Mouse (Mus musculus) hindbrain, embryonic 11.5 days (tissue): Measurements from ENCODE around the gene Moap1. TPM values are rescaled to one million over a fixed set of nuclear protein-coding genes. Genes with fewer than 3 reads are reported as not detected.

Source experiments
- ATAC-seq: fragments of 200-750 bp; cut with Nextera tagmentation; 2 replicates; pipeline ENCODE4 v1.8.0; 2017; ENCODE audit warnings: mild to moderate bottlenecking, moderate TSS enrichment, moderate library complexity; ENCODE audit not compliant: low FRiP score
- DNase-seq: peaks from one replicate; pipeline ENCODE4 v3.0.0-alpha.2; 2015; ENCODE audit warnings: low spot score
- H3K27ac ChIP-seq: fragments of 300-500 bp; sonication (generic); 2 replicates; pipeline ENCODE4 v1.5.1; 2014; ENCODE audit warnings: mild to moderate bottlenecking, low read depth, low read length
- H3K27me3 ChIP-seq: fragments of 300-500 bp; sonication (generic); 2 replicates; pipeline ENCODE4 v1.6.1; 2014; ENCODE audit warnings: mild to moderate bottlenecking, low read length, moderate library complexity, mixed read lengths; ENCODE audit not compliant: control insufficient read depth, insufficient read depth
- H3K36me3 ChIP-seq: fragments of 300-500 bp; sonication (generic); 2 replicates; pipeline ENCODE4 v1.6.1; 2014; ENCODE audit warnings: mild to moderate bottlenecking, low read length, moderate library complexity, mixed read lengths; ENCODE audit not compliant: control insufficient read depth, insufficient read depth
- H3K4me1 ChIP-seq: fragments of 300-500 bp; sonication (generic); replicated peaks from 2 replicates; pipeline ENCODE4 v1.6.1; 2014; ENCODE audit warnings: low read length, mixed read lengths; ENCODE audit not compliant: control insufficient read depth, insufficient read depth
- H3K4me2 ChIP-seq: fragments of 300-500 bp; sonication (generic); replicated peaks from 2 replicates; pipeline ENCODE4 v1.6.1; 2014; ENCODE audit warnings: mild to moderate bottlenecking, low read depth, low read length
- H3K4me3 ChIP-seq: fragments of 300-500 bp; sonication (generic); 2 replicates; pipeline ENCODE4 v1.5.1; 2014; ENCODE audit warnings: low read depth, low read length
- H3K9ac ChIP-seq: fragments of 300-500 bp; sonication (generic); 2 replicates; pipeline ENCODE4 v1.6.1; 2014; ENCODE audit warnings: low read depth, low read length
- H3K9me3 ChIP-seq: fragments of 300-500 bp; sonication (generic); 2 replicates; pipeline ENCODE4 v1.6.1; 2016; ENCODE audit warnings: low read length; ENCODE audit not compliant: control insufficient read depth
- WGBS: fragments of 180-500 bp; shearing (Covaris S2); extraction: QIAGEN DNeasy Blood & Tissue Kit; methylation state at CpG from one replicate; pipeline ENCODE4 v1.1.7; 2014; 5-methylcytosine and 5-hydroxymethylcytosine counted together
- polyA plus RNA-seq: library from polyadenylated mRNA; unstranded; fragments of >200 nt; fragmentation: Nextera tagmentation; extraction: Ambion mirVana; gene quantifications from 2 replicates; pipeline ENCODE4 v1.2.1, GENCODE M21; 2014

Moap1 gene
- polyA plus RNA-seq, 1 experiment from 2014 or later = 35.7 TPM

DNA sequence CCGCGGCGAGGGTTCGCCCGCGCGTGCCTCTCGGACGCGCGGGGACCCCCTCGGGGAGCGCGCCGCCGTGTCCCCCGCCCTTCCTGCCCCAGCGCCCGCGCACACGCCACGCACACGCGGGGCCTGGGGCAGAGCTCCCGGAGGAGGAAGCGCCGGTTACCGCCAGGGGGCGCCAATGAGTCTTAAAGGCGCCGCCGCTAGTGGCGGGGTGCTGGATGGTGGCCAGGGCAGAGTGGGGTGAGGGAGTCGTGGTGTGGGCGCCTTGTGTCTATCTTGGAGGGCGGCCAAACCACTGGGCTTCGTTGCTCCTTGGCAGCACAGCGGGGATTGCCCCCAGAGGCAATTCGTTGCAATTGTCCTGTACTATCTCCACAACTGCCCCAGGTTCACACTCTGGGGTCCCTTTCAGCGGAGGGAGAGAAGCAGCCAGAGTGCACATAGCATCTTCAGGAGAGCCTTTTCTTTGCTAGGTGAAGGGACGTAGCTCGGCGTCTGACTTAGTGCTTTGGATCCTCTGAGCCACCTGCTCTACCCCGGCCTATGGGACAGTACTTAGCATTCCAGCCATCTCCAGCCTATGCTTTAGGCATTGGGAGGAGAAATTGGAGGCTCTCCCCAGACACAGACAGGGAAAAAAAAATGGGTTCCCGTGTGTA, 38.1 kb downstream of the Moap1 start:
- DNase-seq (peak; percentile 94), ATAC-seq (peak; percentile 84)
- WGBS = 2% methylated on average over 44 of the region's 45 CpGs
- peak overlapping the region; percentile 79 for H3K27ac ChIP-seq
- H3K4me3 ChIP-seq = peak overlapping the region; percentile 77
- H3K27me3 ChIP-seq = no peaks in the 10 kb centered on the region
- H3K4me1 ChIP-seq = peaks cover 9% of the 10 kb centered on the region
- no peaks in the 10 kb centered on the region for H3K36me3 ChIP-seq
- H3K9ac ChIP-seq = peak overlapping the region; percentile 80
- peak overlapping the region; percentile 84 for H3K4me2 ChIP-seq
- no peaks in the 10 kb centered on the region for H3K9me3 ChIP-seq

DNA sequence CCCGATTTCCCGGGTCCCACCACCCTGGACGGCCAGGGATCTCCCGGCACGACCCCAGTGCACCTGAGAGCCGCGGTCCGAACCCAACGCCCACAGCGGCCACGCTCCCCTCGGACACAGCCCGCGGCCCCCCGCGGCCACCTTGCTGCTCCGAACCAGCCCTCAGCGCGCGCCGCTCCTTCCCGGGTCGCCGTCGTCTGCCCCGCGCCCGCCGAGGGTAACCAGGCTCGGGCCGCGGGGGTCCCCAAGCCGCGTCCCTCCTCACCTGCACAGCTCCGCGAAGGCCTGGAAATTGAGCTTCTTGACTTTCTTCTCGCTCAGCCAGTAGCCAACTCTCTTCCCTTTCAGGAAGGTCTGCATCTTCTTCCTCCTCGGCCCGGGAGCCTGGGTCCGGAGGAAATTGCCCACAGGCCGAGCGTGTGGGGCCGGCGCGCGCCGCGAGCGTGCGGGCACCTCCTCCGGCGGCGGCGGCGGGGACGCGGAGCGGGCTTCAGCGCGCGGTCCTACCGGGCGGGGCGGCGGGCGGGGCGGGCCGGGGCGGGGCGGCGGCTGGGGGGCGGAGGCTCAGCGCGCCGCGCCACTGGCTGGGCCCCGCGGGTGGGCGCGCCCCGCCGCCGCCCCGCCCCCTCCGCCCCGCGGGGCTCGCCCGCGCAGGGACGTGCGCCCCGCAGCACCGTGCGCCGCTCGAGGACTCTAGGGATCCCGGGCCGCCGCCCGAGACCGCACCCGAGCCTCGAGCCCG, 38.8 kb downstream of the Moap1 start, which contains the start of gene Itpk1:
Itpk1 (minus strand) TSS at position 474 of the 742 bp plus-strand sequence.
- Histone ChIP-seq H3K4me1 (peaks cover 9% of the 10 kb centered on the region), H3K4me3 (peak within 1 kb of the TSS; percentile 77)
- under 1% methylated on average over 61 of the region's 105 CpGs for WGBS

GRCm38 (mm10) chr12:102703921-102704408, 39.5 kb downstream of the Moap1 start:
- WGBS = 6% methylated on average over 17 of the region's 17 CpGs
- Histone ChIP-seq H3K27me3 (no peaks in the 10 kb centered on the region), H3K9me3 (no peaks in the 10 kb centered on the region), H3K9ac (peak overlapping the region; percentile 80), H3K4me2 (peak overlapping the region; percentile 84), H3K36me3 (no peaks in the 10 kb centered on the region), H3K27ac (no peak overlapping the region), H3K4me3 (peak overlapping the region; percentile 77), H3K4me1 (peaks cover 11% of the 10 kb centered on the region)
- ATAC-seq (peak; percentile 0; the same call in 1 of the 2 replicates), DNase-seq (no peak)

More for the DNA sequence above, 38.8 kb downstream of the Moap1 start, which contains the start of gene Itpk1:
- H3K9me3 ChIP-seq = no peaks in the 10 kb centered on the region
- peak within 1 kb of the TSS; percentile 79 for H3K27ac ChIP-seq
- no peaks in the 10 kb centered on the region for H3K27me3 ChIP-seq
- no peaks in the 10 kb centered on the region for H3K36me3 ChIP-seq
- ATAC-seq (peak; percentile 86), DNase-seq (peak; percentile 74)
- H3K9ac ChIP-seq = peak within 1 kb of the TSS; percentile 80
- H3K4me2 ChIP-seq = peak within 1 kb of the TSS; percentile 84

- 0 out of 2 replicates have a peak overlapping the region, but pooled peaks have one; percentile 16 for H3K9ac ChIP-seq
- H3K27me3 ChIP-seq = no peaks in the 10 kb centered on the region
- H3K4me2 ChIP-seq = peak overlapping the region; percentile 84
- ATAC-seq (no peak), DNase-seq (peak; percentile 32)
- no peaks in the 10 kb centered on the region for H3K36me3 ChIP-seq
- no peaks in the 10 kb centered on the region for H3K9me3 ChIP-seq
- H3K27ac ChIP-seq = no peak overlapping the region
- peak overlapping the region; percentile 77 for H3K4me3 ChIP-seq
- H3K4me1 ChIP-seq = peaks cover 16% of the 10 kb centered on the region
- WGBS = 40% methylated on average over 6 of the region's 6 CpGs
These were observed 40.0 kb downstream of the Moap1 start for GRCm38 (mm10) chr12:102703441-102703840.

DNA sequence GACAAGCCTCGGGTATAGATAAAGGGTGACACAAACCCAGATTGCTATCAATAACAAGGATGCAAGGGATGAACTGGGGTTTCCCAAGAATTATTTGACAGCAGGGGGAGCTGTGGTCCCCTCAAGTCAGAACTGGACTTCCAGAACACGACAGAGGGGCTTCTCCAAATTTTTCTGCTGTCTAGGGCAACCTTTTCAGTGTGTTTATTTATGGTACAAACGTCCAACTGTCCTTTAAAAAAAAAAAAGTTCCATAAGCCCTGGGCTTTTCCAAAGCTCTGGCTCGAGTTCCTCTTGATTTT, 40.4 kb downstream of the Moap1 start:
- Histone ChIP-seq H3K27ac (no peak overlapping the region), H3K4me1 (peaks cover 20% of the 10 kb centered on the region), H3K9ac (0 out of 2 replicates have a peak overlapping the region, but pooled peaks have one; percentile 11), H3K36me3 (no peaks in the 10 kb centered on the region), H3K4me3 (peak overlapping the region; percentile 77), H3K4me2 (peak overlapping the region; percentile 84), H3K27me3 (no peaks in the 10 kb centered on the region), H3K9me3 (no peaks in the 10 kb centered on the region)
- ATAC-seq (no peak), DNase-seq (peak; percentile 53)
- 3% methylated on average over 4 of the region's 4 CpGs for WGBS

DNA sequence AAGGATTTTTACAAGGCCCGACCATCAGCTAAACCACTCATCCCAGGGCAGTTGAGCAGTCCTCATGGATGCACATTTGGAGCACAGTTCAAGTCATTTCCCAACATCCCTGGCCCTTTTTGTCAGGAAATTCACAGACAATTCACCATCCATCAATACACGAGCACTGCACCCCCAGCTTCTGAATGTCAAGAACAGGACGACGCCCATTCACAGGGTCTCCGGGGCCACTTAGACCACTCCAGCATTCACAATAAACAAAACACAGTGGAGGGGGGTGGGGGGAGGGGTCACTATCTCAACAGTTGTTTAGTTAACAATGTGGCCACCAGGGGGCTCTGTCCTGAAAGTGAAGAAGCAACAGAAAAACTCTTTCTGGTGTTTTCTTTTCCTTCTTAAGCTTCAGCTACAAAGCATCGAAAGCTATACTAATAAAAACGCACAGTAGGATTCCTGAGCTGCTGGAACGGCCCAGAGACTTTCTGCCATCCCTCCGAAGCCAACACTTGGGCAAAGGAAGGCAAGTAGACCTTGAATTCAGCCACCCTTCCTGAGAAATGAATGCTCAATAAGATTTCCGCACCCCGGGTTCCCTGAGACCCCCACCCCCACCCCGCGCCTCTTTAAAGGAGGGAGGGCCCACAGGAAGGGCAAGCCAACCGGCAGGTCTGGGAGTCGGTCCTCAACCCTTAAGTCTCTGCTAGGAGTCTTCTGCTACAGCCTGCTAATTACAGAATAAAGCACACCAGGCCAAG, 40.9 kb downstream of the Moap1 start:
- H3K9ac ChIP-seq = 0 out of 2 replicates have a peak overlapping the region, but pooled peaks have one; percentile 11
- no peaks in the 10 kb centered on the region for H3K36me3 ChIP-seq
- 3% methylated on average over 15 of the region's 15 CpGs for WGBS
- peak overlapping the region; percentile 84 for H3K4me2 ChIP-seq
- peaks cover 22% of the 10 kb centered on the region for H3K4me1 ChIP-seq
- H3K27me3 ChIP-seq = no peaks in the 10 kb centered on the region
- H3K9me3 ChIP-seq = no peaks in the 10 kb centered on the region
- peak; percentile 94 for DNase-seq
- H3K27ac ChIP-seq = no peak overlapping the region
- no peak for ATAC-seq
- H3K4me3 ChIP-seq = peak overlapping the region; percentile 77

DNA sequence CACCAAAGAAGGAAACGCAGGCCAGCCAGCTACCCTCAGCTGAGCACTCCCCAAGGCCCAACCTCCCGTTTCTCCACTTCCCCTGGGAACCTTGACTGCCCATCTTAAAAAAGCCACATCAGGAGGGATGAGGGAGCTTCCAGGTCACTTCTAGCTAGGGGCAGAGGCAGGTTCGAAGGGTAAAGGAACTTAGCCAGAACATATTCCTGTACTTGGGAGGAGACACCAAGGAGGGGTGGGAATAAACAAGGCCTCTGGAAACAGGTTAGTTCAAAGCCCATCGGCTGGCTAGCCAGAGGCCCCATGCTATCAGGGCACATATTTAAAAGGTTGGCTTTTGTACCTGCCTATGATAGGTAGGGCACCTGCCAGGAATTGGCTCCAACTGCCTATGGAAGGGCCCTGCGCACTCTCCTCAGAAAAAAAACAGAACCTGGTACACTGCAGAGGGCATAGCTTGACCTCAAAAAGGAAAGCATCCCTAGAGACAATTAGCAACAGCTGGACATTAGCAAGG, 41.7 kb downstream of the Moap1 start:
- H3K4me2 ChIP-seq = no peak overlapping the region
- ATAC-seq (no peak), DNase-seq (no peak)
- no peak overlapping the region for H3K9ac ChIP-seq
- H3K27ac ChIP-seq = no peak overlapping the region
- 83% methylated on average over 5 of the region's 5 CpGs for WGBS
- no peak overlapping the region for H3K4me3 ChIP-seq
- H3K36me3 ChIP-seq = no peaks in the 10 kb centered on the region
- H3K9me3 ChIP-seq = no peaks in the 10 kb centered on the region
- H3K27me3 ChIP-seq = no peaks in the 10 kb centered on the region
- peaks cover 25% of the 10 kb centered on the region for H3K4me1 ChIP-seq

DNA sequence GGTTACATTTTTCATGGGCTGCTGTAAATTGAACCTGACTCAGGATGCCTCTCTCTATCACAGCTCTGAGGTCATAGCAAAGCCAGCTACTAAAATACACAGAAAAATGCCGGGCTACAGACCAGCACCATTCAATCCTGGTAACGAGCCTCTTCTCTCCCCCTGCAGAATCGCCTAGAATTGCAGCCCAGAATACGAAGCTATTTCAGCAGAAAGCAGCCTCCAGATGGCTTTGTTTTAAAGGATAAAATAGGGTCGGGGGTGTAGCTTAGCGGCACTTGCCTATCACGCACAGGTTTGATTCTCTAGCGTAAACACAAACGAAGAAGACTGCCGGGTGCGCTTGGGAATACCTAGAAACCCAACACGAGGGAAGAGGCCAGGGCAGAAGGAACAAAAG, 43.0 kb downstream of the Moap1 start:
- H3K36me3 ChIP-seq = no peaks in the 10 kb centered on the region
- no peaks in the 10 kb centered on the region for H3K9me3 ChIP-seq
- H3K4me1 ChIP-seq = peaks cover 24% of the 10 kb centered on the region
- DNase-seq = no peak
- no peak overlapping the region for H3K4me3 ChIP-seq
- no peak overlapping the region for H3K4me2 ChIP-seq
- no peaks in the 10 kb centered on the region for H3K27me3 ChIP-seq
- ATAC-seq = no peak
- WGBS = 79% methylated on average over 12 of the region's 12 CpGs
- no peak overlapping the region for H3K27ac ChIP-seq
- no peak overlapping the region for H3K9ac ChIP-seq
